Mouse (Mus musculus) hindbrain, embryonic 16.5 days (tissue): ENCODE data around the gene Exoc6b. TPM values are rescaled to one million over a fixed set of nuclear protein-coding genes. Genes with fewer than 3 reads are reported as not detected.

ENCODE experiments used
- ATAC-seq: fragments of 200-750 bp; cut with Nextera tagmentation; 2 replicates; pipeline ENCODE4 v1.8.0; 2017; ENCODE audit warnings: moderate TSS enrichment, moderate library complexity
- H3K27ac ChIP-seq: fragments of 300-500 bp; sonication (generic); 2 replicates; pipeline ENCODE4 v1.5.1; 2014; ENCODE audit warnings: low read depth, mild to moderate bottlenecking, control low read depth, low read length, moderate library complexity
- H3K27me3 ChIP-seq: fragments of 300-500 bp; sonication (generic); replicated peaks from 2 replicates; pipeline ENCODE4 v1.6.1; 2014; ENCODE audit warnings: low read length; ENCODE audit not compliant: control insufficient read depth, insufficient read depth
- H3K36me3 ChIP-seq: fragments of 300-500 bp; sonication (generic); 2 replicates; pipeline ENCODE4 v1.6.1; 2014; ENCODE audit warnings: mild to moderate bottlenecking, low read length, moderate library complexity, mixed read lengths; ENCODE audit not compliant: control insufficient read depth, insufficient read depth
- H3K4me1 ChIP-seq: fragments of 300-500 bp; sonication (generic); 2 replicates; pipeline ENCODE4 v1.6.1; 2014; ENCODE audit warnings: low read depth, low read length; ENCODE audit not compliant: control insufficient read depth, insufficient read depth
- H3K4me2 ChIP-seq: fragments of 300-500 bp; sonication (generic); 2 replicates; pipeline ENCODE4 v1.6.1; 2014; ENCODE audit warnings: mild to moderate bottlenecking, low read length, control low read depth, moderate library complexity
- H3K4me3 ChIP-seq: fragments of 300-500 bp; sonication (generic); 2 replicates; pipeline ENCODE4 v1.5.1; 2014; ENCODE audit warnings: mild to moderate bottlenecking, low read length, control low read depth, moderate library complexity
- H3K9ac ChIP-seq: fragments of 300-500 bp; sonication (generic); 2 replicates; pipeline ENCODE4 v1.6.1; 2014; ENCODE audit warnings: low read depth, mild to moderate bottlenecking, control low read depth, low read length, moderate library complexity
- H3K9me3 ChIP-seq: fragments of 300-500 bp; sonication (generic); 2 replicates; pipeline ENCODE4 v1.6.1; 2014; ENCODE audit warnings: mild to moderate bottlenecking, low read length, moderate library complexity; ENCODE audit not compliant: control insufficient read depth
- WGBS: fragments of 180-500 bp; shearing (Covaris S2); extraction: QIAGEN DNeasy Blood & Tissue Kit; methylation state at CpG from one replicate; pipeline ENCODE4 v1.1.7; 2014; 5-methylcytosine and 5-hydroxymethylcytosine counted together
- polyA plus RNA-seq: library from polyadenylated mRNA; unstranded; fragments of >200 nt; fragmentation: Nextera tagmentation; extraction: Ambion mirVana; gene quantifications from 2 replicates; pipeline ENCODE4 v1.2.1, GENCODE M21; 2015

Gene Exoc6b
- polyA plus RNA-seq, 1 experiment from 2014 or later, result 46.5 TPM

DNA sequence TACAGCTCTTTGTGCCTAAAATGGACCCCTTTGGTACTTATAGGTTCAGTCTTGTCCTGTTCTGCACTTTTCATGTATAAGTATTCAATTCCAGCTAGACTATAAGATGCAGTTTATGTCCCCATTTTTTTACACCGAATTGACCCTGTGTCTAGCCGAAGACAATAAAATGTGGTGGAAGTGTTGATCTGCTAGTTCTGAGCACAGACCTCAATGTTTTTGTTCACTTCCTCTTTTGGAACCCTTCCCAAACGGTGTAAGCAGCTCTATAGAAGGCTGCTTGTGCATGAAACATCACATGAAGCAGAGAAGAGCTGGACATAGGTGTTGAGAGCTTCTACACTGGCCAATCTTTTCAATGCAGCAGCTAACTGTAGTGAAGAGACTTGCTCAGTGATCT is 327.1 kb downstream of the Exoc6b start:
- H3K36me3 ChIP-seq, result no peaks in the 10 kb centered on the region
- H3K27me3 ChIP-seq, result no peaks in the 10 kb centered on the region
- WGBS, result 67% methylated on average over 3 of the region's 3 CpGs
- no peak overlapping the region for H3K4me2 ChIP-seq
- H3K4me3 ChIP-seq, result no peak overlapping the region
- H3K9ac ChIP-seq, result no peak overlapping the region
- H3K9me3 ChIP-seq, result no peaks in the 10 kb centered on the region
- H3K27ac ChIP-seq, result no peak overlapping the region
- H3K4me1 ChIP-seq, result 0 out of 2 replicates have a peak, but pooled peaks cover 3% of the 10 kb centered on the region
- ATAC-seq, result no peak

DNA sequence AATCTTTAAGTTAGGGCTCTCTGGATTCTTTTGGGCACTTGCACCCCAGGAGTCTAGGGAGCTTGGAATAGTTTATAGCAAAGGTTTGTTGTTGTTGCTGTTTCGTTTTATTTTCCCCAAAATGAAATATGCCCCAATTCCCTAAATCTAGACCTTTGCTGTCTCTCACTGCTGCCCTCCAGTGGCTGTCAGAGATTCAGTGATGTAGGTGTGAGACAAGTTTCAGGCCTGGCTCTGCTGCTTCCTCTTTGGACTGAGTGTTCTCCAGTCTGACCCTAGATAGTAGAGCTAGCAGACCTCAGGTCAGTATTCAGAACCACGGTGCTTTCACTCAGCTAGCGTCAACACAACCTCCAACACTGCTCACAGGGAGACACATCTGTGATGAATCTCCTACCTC is 332.4 kb downstream of the Exoc6b start:
- Histone ChIP-seq H3K27me3 (no peaks in the 10 kb centered on the region), H3K36me3 (no peaks in the 10 kb centered on the region), H3K4me1 (no peaks in the 10 kb centered on the region), H3K4me3 (no peak overlapping the region), H3K9ac (no peak overlapping the region), H3K9me3 (no peaks in the 10 kb centered on the region), H3K27ac (no peak overlapping the region), H3K4me2 (no peak overlapping the region)
- WGBS, result 65% methylated on average over 3 of the region's 3 CpGs
- no peak for ATAC-seq

DNA sequence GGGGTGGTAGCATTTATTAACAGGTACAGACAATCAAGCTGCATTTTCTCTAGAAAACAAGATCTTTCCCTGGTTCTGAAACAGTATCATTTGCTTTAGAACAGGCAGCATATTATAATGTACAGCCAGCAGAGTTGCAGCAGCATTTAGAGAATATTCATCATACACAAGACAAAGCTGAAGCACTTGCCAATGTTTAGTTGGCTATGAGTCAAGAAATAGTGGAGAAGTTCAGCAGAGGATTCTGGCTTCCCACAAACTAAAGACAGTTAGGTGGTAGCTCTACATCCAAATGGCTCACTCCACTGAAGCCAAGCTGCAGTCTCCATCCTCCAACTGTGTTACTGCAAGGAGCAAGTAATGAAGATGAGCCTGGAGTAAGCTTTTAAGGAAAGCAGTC is 342.4 kb downstream of the Exoc6b start:
- no peak overlapping the region for H3K9ac ChIP-seq
- no peaks in the 10 kb centered on the region for H3K4me1 ChIP-seq
- H3K27ac ChIP-seq, result no peak overlapping the region
- ATAC-seq, result no peak
- H3K4me3 ChIP-seq, result no peak overlapping the region
- no peak overlapping the region for H3K4me2 ChIP-seq
- no peaks in the 10 kb centered on the region for H3K9me3 ChIP-seq
- H3K36me3 ChIP-seq, result no peaks in the 10 kb centered on the region
- H3K27me3 ChIP-seq, result no peaks in the 10 kb centered on the region

DNA sequence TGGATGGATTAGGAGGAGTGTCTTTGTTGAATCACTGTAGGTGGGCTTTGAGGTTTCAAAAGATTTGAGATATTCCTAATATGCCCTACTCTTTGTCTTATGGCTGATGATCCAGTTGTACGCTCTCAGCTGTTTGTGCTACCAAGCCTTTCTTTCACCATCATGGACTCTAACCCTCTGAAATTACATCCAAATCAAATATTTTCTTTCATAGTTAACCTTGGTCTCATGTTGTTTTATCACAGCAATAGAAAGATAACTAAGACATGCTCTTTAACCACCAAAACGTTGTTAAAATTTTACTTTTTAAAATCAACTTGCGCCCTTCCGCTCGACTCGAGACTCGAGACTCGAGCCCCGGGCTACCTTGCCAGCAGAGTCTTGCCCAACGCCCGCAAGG is 356.1 kb downstream of the Exoc6b start:
- H3K4me2 ChIP-seq, result no peak overlapping the region
- H3K9me3 ChIP-seq, result no peaks in the 10 kb centered on the region
- no peak overlapping the region for H3K27ac ChIP-seq
- peaks cover 4% of the 10 kb centered on the region; the same call in 1 of the 2 replicates for H3K4me1 ChIP-seq
- H3K9ac ChIP-seq, result no peak overlapping the region
- ATAC-seq, result no peak
- 91% methylated on average over 11 of the region's 11 CpGs for WGBS
- no peaks in the 10 kb centered on the region for H3K27me3 ChIP-seq
- no peak overlapping the region for H3K4me3 ChIP-seq
- H3K36me3 ChIP-seq, result no peaks in the 10 kb centered on the region

DNA sequence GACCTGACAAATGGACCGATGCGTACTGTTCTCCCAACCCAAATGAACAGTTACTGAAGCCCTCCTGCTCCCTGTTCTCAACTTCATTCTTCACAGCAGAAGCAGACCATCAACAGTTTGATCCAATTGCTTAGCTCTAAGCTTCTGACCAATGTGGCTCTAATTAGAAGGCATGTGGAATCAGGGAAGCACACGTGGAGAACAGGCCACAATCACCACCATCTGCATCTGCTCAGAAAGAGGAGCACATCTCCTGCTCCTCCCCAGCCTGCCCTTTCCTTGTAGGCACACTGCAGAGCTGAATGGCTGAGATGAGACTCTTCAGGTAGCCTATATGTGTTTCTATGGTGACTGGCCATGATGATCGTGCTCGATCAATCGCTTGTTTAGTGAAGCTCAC is 358.5 kb downstream of the Exoc6b start:
- no peaks in the 10 kb centered on the region for H3K36me3 ChIP-seq
- H3K9me3 ChIP-seq, result no peaks in the 10 kb centered on the region
- no peak overlapping the region for H3K4me3 ChIP-seq
- no peak overlapping the region for H3K4me2 ChIP-seq
- H3K4me1 ChIP-seq, result peaks cover 8% of the 10 kb centered on the region; the same call in 1 of the 2 replicates
- no peak overlapping the region for H3K9ac ChIP-seq
- H3K27me3 ChIP-seq, result no peaks in the 10 kb centered on the region
- no peak overlapping the region for H3K27ac ChIP-seq
- WGBS, result 84% methylated on average over 6 of the region's 6 CpGs
- no peak for ATAC-seq

DNA sequence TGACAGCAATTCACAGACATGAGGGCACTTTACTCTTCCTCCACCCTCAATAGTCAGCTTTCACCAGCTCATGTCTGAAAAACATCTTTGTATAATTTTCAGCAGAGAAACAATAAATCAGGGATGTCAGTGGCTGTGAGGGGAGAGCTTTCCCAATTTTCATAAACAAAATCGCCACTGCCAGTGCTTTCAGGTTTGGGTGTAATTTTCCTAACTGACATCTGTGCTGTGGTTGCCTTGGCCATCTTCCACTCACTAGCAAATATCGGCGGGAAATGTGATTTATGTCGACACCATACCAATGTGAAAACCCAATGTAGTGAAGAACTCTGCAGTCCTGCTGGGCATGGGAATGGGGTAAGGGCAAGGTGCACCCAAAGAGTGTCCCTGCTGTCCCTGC is 360.7 kb downstream of the Exoc6b start:
- H3K9ac ChIP-seq, result no peak overlapping the region
- peaks cover 8% of the 10 kb centered on the region; the same call in 1 of the 2 replicates for H3K4me1 ChIP-seq
- H3K4me3 ChIP-seq, result no peak overlapping the region
- no peaks in the 10 kb centered on the region for H3K36me3 ChIP-seq
- WGBS, result 69% methylated on average over 4 of the region's 4 CpGs
- ATAC-seq, result no peak
- no peak overlapping the region for H3K4me2 ChIP-seq
- H3K27ac ChIP-seq, result no peak overlapping the region
- H3K27me3 ChIP-seq, result no peaks in the 10 kb centered on the region
- no peaks in the 10 kb centered on the region for H3K9me3 ChIP-seq

DNA sequence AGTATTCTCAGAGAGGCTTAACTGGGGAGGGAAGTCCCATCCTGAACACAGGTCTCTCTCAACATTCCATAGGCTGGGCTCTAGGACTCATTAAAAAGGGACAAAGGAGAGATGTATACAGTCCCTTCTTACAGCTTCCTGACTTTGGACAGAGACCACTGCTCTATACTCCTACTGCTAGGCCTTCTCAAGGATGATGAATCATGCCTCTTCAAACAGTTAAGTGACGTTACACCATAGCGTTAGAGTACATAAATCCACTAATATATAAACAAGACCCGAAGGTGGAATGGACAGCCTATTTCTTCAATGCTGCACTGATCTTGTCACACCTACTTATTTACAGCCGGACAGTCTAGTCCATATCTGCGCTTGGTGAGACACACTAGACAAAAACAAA is 369.7 kb downstream of the Exoc6b start:
- no peak for ATAC-seq
- no peak overlapping the region for H3K4me3 ChIP-seq

DNA sequence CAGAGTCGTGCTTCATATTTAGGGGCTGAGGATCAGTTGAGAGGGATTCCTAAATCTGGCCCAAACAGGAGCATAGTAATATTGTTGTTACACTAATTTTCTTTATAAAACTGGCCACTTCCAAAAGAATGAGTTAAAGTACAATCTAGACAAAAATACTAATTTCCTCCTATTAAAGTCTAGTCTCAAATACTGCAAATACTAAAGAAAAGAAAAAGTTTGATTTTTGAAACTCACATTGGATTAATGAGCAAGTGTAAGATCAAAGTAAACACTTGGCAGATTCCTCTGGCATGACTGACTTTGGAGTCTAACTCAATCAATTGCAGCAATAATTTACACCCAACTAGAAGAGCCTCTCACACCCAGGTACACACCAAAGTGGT is 371.0 kb downstream of the Exoc6b start:
- no peaks in the 10 kb centered on the region for H3K27me3 ChIP-seq

More for the DNA sequence above, 369.7 kb downstream of the Exoc6b start:
- Histone ChIP-seq H3K9me3 (no peaks in the 10 kb centered on the region), H3K4me1 (peaks cover 4% of the 10 kb centered on the region; the same call in 1 of the 2 replicates), H3K36me3 (no peaks in the 10 kb centered on the region), H3K9ac (no peak overlapping the region), H3K4me2 (no peak overlapping the region), H3K27ac (no peak overlapping the region), H3K27me3 (no peaks in the 10 kb centered on the region)
- WGBS, result 78% methylated on average over 5 of the region's 5 CpGs

DNA sequence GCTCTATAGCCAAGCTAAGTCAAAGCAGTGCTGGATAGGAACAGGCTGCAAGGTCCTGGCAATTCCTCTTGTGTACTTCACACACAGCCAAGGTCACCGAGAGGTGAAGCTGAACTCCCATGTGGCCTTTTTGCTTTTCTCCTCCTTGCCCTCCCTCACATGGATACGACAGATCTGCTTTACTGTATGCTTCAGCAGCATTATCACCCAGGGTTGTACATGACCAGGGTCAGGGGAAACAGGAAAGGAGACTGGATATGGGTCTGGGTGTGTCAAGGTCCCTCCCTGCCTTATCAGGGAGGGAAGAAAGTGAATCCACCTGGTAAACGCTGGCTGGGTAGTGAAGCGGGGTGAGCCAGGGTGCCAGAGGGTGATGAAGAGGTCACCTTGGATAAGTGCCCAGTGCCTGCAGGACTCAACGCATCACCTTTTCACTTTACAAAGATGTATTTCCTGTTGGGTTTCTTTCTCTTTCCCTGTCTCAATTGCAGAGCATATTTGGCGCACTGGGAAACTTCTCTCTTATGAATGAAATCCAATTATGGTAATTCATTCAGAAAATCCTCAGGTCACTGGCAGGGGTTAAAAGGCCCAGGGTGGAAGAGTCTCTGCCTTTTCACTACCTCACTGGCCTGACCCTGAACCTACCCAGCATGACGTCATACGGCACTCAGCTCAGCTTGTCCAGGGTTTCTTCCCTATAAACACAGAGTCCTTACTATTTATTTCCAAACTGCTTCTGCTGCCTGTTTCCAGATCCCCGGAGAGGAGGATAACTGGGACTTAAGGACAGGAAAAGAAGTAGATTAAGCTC is 371.6 kb downstream of the Exoc6b start:
- H3K4me1 ChIP-seq, result peaks cover 4% of the 10 kb centered on the region; the same call in 1 of the 2 replicates
- WGBS, result 44% methylated on average over 9 of the region's 9 CpGs
- no peaks in the 10 kb centered on the region for H3K9me3 ChIP-seq
- H3K27ac ChIP-seq, result no peak overlapping the region
- H3K4me3 ChIP-seq, result no peak overlapping the region
- no peaks in the 10 kb centered on the region for H3K36me3 ChIP-seq
- no peak overlapping the region for H3K4me2 ChIP-seq
- ATAC-seq, result no peak
- no peak overlapping the region for H3K9ac ChIP-seq
- no peaks in the 10 kb centered on the region for H3K27me3 ChIP-seq

More for the DNA sequence above, 371.0 kb downstream of the Exoc6b start:
- peaks cover 4% of the 10 kb centered on the region; the same call in 1 of the 2 replicates for H3K4me1 ChIP-seq
- no peak overlapping the region for H3K4me2 ChIP-seq
- WGBS, result 52% methylated on average over 1 of the region's 1 CpGs
- no peak overlapping the region for H3K9ac ChIP-seq
- H3K4me3 ChIP-seq, result no peak overlapping the region
- no peaks in the 10 kb centered on the region for H3K9me3 ChIP-seq
- H3K36me3 ChIP-seq, result no peaks in the 10 kb centered on the region
- H3K27ac ChIP-seq, result no peak overlapping the region
- ATAC-seq, result no peak
